Mouse (Mus musculus) liver, postnatal 0 days (tissue): ENCODE results near the gene Car2.

Experiments
- CTCF ChIP-seq: sonication (generic); IDR thresholded peaks from 2 replicates; pipeline ENCODE4 v1.5.1; 2016; ENCODE audit warnings: antibody characterized with exemption, low read depth
- EP300 ChIP-seq: IDR thresholded peaks from 2 replicates; pipeline ENCODE4 v1.6.1; 2016; ENCODE audit warnings: antibody characterized with exemption, low read depth, mild to moderate bottlenecking

- no peak for TF ChIP-seq CTCF
- TF ChIP-seq EP300, result no peak
Observed at GRCm38 (mm10) chr3:14880277-14880676, 5.8 kb upstream of the Car2 start.
